Mouse (Mus musculus) spleen, postnatal 4 days (tissue): ENCODE measurements around the gene Slc44a5.
"Not testable (repeated sequence)": the region's sequence is repeated elsewhere in the genome, so short reads cannot be mapped to it uniquely, and the experiment has no call there.

ENCODE experiments used
- DNase-seq, 2 experiments: peaks; one replicate each; pipeline ENCODE4 v3.0.0; 2022; ENCODE audit warnings: low spot score in 2 of 2

The Slc44a5 gene

DNA sequence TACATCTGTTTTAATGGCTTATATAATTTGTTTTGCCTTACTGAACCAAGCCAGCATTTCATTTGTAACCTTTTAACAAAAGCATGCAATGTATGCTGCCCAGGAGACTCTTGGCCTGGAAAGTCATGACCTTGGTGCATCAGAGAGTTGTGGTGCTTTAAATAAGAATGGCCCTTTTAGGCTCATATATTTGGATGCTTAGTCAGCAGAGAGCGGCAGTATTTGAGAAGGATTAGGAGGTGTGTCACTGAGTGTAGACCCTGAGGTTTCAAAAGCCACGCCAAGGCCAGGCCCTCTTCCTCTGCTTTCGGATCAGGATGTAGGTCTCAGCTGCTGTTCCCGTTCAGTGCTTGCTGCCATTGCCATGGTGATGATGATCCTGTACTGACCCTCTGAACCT lies 3.8 kb upstream of the Slc44a5 start:
- no peak for DNase-seq

DNA sequence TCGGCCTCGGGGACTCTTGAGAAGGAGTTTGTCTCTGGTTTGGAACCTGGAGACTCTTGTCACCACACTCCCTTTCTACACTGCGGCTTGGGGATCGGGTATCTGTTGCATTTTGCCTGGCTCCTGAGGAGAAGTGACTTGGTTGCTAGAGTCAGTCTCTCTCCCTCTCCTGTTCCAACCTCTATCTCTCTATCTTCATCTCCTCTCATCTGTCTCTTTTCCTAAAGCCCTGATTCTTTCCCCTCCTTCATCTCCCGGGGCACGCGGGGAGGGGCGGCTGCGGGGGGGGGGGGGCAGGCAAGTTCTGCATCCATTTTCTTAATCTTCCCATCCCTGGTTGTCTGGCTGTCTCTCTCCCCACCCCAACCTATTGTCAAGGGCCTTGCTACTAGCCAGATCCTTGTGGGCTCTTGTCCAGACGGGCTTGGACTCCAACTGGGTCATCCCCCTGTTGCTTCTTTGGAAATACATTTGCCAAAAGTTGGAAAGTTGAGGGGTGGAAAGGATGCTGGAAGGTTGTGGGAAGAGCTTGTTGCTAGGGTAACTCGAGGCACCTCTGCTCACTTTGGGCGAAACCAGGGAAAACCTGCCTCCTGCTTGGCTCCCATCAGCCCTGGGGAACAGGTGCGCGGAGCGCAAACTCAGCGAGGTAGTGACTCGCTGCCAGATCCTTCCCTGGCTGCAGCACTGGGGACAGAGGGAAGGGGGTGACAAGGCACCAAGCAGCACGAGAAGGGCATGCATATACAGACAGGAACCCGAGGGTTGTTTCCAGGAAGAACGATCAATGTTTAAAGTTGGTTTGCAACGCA lies 919 bp downstream of the Slc44a5 start:
- DNase-seq: no peak

DNA sequence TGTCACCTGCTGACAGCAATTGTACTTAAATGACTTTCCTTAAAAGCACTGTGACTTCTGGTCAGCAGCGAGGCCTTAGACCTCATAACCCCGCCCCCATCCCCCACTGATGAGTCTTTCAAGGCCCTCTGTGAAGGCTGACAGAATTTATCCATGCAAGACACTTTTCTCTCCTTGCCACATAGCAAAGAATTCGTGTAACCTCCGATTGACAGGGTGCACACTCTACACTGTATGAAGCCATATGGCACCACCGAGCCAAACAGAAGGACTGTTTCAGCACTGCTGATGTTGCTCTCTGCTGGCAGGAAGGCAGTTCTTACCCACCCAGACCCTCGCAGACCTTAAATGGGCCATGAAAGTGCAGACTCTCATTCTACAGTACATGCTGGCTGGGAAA lies 1.8 kb downstream of the Slc44a5 start:
- no peak for DNase-seq

DNA sequence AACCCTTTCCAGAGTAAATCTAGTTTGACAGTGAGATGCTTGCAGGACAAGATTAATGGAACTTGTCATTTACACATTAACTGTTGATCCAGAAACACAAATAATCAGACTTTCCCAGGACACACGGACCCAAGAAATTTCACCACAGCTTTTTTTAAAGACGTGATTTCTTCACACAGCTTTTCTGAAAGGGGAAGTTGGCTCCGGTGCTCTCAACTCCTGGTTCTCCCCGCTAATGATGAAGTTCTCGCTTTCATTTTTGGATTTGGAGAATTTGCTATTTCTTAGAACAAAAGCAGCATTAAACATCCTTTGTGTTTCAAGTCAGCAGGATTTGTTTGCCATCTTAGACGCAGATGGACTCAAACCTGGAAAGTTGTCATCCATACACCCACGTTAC lies 2.6 kb downstream of the Slc44a5 start:
- DNase-seq: no peak

DNA sequence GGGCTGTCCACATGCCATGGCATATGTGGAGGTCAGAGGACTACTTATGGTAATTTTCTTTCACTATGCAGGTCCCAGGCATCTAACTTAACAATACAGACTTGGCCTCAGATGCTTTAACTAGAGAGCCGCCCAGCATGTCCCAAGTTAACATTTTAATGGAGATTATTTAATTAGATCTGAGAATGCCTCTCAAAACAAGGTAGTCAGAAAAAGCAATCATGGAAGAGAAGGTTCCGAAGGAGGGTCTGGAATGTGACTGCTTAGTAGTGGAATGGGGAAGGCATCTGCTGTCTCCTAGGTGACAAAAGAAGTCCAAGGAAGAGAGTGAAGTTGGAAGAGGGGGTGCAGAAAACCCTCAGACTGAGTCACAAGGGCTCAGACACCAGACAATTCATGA lies 7.4 kb downstream of the Slc44a5 start:
- no peak for DNase-seq

DNA sequence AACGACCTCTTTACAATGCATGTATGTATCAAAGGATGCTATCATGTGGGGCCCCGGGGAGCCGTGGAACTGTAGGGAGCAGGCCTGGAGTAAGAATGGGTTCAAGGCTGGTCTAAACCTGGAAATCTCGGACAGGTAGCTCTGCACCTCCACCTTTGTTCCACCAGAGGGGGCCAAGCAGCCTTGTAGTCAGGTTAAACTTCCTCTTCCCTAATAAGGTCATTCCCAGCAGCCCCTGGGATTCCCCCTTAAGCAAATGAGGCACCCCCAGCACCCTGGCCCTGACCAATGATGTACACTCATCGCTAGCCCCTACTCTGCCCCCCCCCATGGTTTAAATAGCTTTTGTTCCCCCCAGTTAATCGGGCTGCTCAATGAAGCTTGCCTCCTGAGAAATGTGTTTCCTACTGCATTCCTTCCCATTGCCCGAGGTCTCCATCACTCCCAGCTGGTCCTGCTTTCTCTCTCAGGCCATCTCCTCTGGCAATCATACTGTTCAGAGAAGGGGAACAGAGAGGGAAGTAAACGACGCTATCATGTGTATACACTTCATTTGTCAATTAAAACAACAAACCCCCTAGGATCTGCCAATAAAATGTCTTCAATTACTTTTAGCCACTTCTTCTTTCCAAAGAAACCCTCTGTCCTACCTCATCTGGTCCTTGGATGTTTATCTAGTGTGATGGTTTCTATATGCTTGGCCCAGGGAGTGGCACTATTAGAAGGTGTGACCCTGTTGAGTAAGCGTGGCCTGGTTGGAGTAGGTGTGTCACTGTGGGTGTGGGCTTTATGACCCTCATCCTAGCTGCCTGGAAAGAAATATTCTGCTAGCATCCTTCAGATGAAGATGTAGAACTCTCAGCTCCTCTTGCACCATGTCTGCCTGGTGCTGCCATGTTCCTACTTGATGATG lies 11.4 kb downstream of the Slc44a5 start:
- DNase-seq: no peak

DNA sequence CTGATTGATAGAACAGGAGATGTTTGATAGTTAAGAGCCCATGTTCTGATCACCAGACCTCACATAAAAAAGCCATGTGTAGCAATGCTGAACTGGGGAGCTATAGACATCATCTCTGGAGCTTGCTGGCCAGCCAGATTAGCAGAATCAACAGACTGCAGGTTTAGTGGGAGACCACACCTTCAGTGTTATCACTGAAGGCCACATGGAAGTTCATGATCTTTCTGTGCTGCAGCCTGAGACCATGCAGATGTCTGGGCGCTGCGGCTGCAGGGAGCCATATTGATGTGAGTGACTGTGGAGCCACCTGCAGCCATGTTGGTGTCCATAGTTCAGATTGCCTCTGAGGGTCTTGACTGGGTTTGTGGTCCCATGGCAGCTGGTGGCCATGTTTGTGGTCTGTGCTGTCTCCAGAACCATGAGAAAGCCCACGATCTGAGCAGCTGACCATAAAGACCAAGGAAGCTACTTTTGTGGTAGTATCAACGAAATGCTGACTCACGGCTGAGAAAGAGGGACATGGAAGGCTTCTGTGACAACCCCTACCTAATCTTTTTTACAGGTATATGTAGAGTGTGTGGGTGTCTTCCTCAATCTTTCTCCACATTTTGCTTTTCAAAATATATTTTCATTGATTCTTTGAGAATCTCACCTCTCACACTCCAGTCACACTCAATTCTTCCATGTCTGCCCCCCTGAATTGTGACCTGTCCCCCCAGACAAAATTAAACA lies 26.7 kb downstream of the Slc44a5 start:
- DNase-seq: no peak

DNA sequence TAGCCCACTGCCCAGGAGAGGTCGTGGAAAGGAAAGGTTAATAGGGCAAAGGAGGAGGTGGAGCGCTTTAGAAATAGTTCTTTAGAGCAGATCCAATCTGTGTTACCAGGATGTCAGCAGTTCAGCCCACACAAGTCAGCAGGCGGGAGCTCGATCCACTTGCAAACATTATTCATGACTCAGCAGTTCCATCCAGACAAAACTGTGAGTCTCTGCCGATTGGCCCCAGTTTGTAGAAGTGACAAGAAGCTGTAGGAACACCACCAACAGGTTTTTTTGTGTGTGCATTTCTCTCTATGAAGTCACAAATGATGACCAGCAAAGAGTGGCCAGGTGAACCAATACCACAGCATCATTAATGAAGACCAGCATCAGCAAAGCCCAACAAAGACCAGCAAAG lies 28.1 kb downstream of the Slc44a5 start:
- DNase-seq: no peak

DNA sequence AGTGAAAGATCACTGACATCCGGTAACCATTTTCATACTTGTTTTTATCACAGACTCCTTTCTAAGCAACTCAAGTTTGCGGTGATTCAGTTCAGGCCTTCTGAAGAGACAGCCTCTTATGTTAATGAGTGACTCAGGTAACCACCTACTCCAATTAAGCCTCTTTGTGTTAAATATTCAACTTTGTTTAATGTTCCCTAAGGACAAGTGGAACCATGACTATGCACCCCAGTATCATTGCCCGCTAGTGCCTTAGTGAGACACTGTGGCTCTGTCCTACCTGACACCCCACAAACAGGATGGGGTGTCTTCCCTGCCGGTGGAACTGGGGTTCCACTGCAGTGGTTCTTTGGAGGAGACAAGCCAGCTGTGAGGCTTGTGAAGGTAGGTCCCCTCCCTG lies 73.6 kb downstream of the Slc44a5 start:
- DNase-seq: no peak

DNA sequence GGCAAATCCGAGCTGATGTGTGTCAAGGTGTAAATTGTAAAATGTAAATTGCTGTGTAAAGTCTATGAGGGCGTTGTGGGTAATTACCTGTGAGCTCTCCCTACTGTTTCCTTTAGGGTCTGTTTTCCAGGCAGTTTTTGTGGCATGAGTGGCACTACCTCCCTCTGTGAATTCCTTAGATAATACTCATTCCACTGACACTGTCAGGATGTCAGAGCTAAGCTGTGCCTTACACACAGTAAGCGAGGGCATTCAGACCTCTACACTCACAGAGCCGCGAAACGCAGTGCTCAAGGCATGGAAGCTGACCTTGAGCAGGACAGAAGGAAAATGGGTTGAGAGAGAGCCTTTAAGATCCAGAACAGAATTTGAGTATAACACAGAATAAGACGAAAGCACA lies 80.1 kb downstream of the Slc44a5 start:
- no peak for DNase-seq

DNA sequence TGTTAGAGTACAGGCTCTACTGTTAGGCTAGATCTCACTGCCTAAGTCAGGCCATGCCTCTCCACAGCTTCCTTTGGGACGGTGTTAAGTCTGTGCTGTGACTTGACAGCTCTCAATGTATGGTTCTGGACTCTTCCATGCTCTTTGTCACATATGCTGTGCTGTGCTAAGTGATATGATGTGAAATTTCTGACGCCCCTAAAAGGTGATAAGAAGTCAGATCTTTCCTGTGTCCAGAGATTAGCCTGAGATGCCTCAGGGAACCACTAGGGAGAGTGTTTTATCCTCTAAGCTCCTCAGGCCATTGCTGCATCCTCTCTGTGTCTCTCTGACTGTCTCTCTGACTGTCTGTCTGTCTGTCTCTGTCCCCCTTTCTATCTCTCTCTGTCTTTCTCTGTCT lies 84.2 kb downstream of the Slc44a5 start:
- no peak for DNase-seq

DNA sequence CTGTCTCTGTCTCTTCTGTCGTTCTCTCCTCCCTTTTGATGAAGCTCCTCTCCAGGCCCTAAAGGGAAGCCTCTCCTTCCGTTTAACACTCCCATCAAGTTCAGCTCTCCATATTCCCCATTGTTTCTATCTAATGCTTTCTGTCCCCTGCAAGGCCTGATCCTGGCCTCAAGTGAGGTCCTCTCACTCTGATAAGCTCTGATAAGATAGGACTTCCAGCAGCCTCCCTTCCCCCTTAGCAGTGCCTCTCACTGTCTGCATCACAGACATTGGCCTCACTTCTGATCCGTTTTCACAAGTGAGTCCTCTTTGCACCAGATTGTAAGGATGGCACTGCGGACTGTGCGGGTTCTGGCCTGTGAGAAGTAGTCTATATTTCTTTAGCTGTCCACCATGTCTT lies 85.0 kb downstream of the Slc44a5 start:
- no peak for DNase-seq

DNA sequence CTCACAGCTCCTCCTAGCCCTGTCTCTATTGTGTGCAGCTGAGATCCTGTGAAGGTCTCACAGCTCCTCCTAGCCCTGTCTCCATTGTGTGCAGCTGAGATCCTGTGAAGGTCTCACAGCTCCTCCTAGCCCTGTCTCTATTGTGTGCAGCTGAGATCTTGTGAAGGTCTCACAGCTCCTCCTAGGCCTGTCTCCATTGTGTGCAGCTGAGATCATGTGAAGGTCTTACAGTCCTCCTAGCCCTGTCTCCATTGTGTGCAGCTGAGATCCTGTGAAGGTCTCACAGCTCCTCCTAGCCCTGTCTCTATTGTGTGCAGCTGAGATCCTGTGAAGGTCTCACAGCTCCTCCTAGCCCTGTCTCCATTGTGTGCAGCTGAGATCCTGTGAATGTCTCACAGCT lies 98.8 kb downstream of the Slc44a5 start:
- DNase-seq: not testable (repeated sequence)

DNA sequence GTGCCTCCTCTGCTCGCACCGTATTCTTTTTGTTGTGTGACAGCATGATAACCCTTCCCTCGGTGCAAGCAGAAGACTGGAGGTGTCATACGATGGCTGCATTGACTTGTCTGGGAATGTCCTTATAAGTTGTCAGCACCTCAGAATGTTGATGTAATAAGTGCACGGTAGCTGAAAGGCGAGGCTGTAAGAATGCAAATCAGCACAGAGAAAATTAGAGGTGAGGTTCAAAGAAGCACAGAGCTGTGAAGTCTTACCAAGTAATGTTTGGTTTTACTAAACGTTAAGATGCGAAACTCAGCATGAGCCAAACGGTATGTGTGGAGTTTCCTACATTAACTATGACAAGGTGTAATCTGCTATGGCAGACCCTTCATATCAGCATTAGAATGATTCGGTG lies 102.5 kb downstream of the Slc44a5 start:
- no peak for DNase-seq

DNA sequence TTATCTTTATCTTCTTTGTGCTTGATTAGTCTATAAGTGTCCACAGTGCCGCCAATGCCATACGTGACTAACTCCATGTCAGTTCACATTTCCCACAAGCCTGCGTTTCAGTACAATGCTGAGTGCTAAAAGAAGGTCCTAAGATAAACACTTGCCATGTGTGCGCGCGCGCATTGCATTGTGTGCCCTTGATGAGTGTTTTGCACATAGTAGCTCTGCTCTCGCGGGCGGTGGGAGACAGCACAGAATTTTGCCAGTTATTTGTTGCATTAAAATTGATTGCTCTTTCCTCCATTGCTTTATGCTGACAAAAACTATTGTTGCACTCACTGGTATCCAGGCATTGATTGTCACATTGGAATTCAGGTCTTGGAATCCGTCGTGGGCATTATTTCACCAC lies 108.5 kb downstream of the Slc44a5 start:
- no peak for DNase-seq

DNA sequence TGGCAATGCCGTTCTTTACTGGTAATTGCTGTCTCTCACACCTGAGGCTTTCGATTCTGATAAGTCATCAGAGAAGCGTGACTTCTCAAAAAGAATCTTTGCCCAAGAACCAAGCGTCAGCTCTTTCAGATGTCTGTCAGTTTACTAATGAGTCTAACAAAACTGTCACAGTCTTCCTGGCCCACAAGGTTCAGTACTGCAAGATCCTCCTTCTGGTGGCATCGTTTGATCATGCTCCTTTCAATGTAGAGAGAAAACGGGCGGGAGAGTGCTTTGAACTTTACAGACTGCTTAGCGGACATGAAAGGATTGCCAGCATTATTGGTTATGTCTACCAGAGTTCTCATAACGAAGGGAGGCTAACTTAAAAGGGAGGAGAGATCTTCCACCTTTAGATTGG lies 109.0 kb downstream of the Slc44a5 start:
- no peak for DNase-seq

DNA sequence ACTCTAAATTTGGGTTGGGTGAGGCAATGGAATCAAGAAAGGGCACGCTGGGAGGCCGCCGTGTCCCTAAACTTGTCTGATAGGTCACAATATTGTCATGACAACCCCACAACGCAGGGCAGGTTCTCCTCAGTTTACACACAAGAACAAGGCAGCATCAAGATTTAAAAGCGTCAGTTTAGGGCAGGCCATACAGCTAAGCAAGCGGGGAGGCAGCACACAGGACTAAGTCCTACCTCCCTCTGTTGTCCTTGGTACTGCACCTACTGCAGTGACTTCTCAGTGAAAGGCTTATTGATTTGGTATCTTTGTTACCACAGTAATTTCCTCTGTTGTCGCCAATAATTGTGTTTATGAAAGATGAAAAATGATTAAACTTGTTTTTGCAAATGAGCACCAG lies 109.7 kb downstream of the Slc44a5 start:
- DNase-seq: no peak

DNA sequence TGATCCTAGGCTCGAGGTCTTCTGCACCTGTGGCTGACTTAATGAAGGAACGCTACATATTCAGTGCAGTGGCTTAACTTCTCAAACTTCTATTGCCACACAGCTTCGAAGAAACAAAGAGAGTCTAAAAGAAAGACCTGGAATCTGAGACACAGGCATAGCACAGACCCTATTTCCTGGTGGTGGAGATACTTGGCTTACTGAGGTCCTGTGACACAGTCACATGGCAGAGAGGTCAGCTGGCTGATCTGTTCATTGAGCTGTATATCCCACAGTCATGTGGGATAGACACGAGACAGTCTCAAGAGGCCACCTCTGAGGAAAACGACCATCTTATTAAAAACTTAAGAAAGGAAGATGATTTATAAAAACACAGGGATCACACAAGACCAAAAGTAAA lies 116.8 kb downstream of the Slc44a5 start:
- DNase-seq: no peak

DNA sequence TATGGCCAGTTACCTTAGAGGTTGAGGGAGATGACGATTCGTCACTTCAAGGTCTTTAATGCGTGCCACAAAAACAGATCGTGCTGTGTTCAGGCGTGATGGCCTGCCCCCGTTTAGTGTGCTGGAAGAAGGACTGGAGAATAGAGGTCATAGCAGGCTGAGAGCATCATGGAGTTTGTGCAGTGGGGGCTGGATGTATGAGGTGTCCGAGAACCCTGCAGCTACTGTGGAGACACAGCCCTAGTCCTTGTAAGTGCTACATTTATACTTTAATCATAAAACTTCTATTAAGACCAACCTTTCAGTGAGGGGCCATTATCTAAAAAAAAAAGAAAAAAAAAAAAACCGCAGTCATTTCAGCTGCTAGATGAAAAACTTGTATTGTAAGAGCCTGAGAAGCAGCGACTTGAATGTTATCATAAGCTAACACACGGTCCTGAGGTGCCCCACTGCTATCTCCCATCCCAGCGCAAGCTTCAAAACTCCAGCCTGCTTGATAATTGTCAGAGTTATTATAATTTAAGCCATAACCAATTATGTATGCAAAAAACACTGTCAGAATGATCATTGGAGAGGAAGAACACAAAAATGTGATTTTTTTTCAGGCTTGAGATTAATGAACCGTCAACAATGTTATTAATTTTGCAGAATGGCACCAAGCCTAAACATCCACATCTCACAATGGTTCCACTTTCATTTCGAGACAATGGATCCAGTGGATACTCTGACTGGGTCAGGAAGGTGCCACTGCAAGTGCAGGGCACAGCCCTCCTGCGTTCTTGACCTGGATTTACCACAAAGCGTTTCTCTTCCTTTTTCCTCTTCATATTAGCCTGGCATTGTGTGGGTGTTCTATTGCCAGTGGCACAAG lies 118.5 kb downstream of the Slc44a5 start:
- DNase-seq: peak in 1 of 2 experiments; percentile 22

DNA sequence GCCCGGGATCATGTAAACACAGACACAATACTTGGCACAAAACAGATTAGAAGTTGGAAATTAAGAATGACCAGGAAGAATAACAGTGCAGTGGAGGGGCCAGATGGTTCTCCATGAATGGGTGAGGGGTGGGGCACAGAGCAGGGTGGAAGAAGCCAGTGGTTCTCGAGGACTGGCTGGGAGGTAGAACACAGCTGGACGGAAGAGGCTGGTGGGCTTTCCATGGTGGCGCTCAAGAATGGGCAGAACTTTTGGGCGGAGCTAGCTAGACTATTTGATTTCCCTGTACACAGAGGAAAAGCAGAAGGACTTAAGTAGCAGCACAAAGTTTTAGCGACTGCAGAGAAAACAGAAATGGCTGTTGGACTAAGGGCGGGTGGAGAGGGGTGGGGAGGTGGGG lies 119.2 kb downstream of the Slc44a5 start:
- DNase-seq: no peak

DNA sequence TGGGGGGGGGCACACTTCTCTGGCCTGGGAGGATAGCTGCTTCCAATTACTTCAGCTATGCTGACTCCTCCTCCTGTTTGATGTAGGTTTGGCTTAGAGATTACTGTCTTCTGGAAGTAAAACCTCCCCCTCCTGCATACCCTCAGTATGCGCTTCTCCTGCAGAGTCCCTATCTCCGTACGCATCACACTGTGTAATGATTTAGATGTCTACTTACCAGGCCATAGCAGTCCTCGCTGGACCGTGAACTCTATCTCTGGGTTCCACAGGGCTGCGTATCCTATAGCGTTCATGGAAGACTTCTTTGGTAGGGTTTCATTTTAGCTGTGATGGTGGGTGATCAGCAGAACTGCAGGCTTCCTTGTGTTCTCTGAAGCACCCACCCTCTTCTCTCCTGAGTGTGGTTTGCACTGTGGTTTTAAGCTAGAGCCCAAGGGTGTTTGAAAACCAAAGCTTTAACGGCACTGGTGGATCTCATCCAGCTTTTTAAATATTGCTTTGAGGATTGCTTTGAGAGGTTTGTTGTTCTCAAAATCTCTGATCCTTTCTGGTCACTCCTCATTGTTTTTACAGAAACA lies 120.6 kb downstream of the Slc44a5 start:
- no peak for DNase-seq
